ENCODE assay signal across 32 mouse cellular contexts in the genomic region with DNA sequence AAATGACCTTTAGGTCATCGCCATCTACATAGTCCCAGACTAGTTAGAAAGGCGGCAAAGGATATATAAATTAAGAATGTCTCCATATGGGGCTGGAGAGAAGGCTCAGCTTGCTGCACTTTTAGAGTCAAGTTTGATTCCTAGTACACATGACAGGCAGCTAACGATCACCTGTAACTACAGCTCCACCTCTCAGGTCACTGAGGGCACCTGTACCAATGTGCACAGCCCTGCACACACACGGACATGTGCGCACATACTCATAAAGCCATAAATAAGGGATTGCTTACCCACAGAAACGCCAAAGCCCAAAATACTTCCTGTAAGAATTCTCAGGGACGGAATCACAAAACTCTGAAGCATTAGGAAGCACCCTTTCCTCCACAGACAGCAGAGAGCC.
"Had no signal": no experiment of that assay in that cellular context is flagged by ENCODE, and none has a peak within 500 bp of the region (broad histone marks: within the 10 kb centered on the region; RNA-seq: fewer than 3 reads in every experiment).

No protein-coding gene starts in this region.

- H3K4me2 ChIP-seq: limb, embryonic 12.5 days; limb, embryonic 13.5 days; limb, embryonic 15.5 days; liver, embryonic 11.5 days; liver, embryonic 12.5 days; liver, embryonic 13.5 days; liver, embryonic 15.5 days; lung, embryonic 14.5 days; lung, embryonic 15.5 days; midbrain, embryonic 11.5 days; midbrain, embryonic 12.5 days; midbrain, embryonic 13.5 days; midbrain, embryonic 15.5 days; neural tube, embryonic 12.5 days had no signal

- ATAC-seq: liver, embryonic 12.5 days; liver, postnatal 0 days; lung, postnatal 0 days; midbrain, embryonic 13.5 days; midbrain, embryonic 15.5 days; midbrain, embryonic 16.5 days had no signal

- H3K9me3 ChIP-seq: limb, embryonic 10.5 days; limb, embryonic 12.5 days; limb, embryonic 13.5 days; limb, embryonic 15.5 days; liver, embryonic 12.5 days; liver, embryonic 13.5 days; liver, embryonic 15.5 days; lung, embryonic 15.5 days; megakaryocyte, embryonic 14.5 days; midbrain, embryonic 10.5 days; midbrain, embryonic 12.5 days; midbrain, embryonic 13.5 days; midbrain, embryonic 15.5 days; neural tube, embryonic 12.5 days had no signal

- H3K9ac ChIP-seq: limb, embryonic 12.5 days; limb, embryonic 13.5 days; limb, embryonic 15.5 days; liver, embryonic 12.5 days; liver, embryonic 13.5 days; liver, embryonic 14.5 days; liver, embryonic 15.5 days; liver, postnatal 0 days; lung, embryonic 14.5 days; lung, embryonic 15.5 days; midbrain, embryonic 12.5 days; midbrain, embryonic 13.5 days; midbrain, embryonic 15.5 days; neural tube, embryonic 12.5 days had no signal

- H3K4me3 ChIP-seq: limb, embryonic 10.5 days; limb, embryonic 12.5 days; limb, embryonic 13.5 days; limb, embryonic 15.5 days; liver, embryonic 12.5 days; liver, embryonic 13.5 days; liver, embryonic 15.5 days; lung, embryonic 15.5 days; megakaryocyte, embryonic 14.5 days; midbrain, embryonic 10.5 days; midbrain, embryonic 12.5 days; midbrain, embryonic 13.5 days; midbrain, embryonic 15.5 days; myocyte; neural tube, embryonic 12.5 days had no signal

- H3K4me1 ChIP-seq: limb, embryonic 10.5 days; limb, embryonic 12.5 days; limb, embryonic 13.5 days; limb, embryonic 15.5 days; liver, embryonic 12.5 days; liver, embryonic 13.5 days; liver, embryonic 15.5 days; lung, embryonic 15.5 days; megakaryocyte, embryonic 14.5 days; midbrain, embryonic 10.5 days; midbrain, embryonic 12.5 days; midbrain, embryonic 13.5 days; midbrain, embryonic 15.5 days; neural tube, embryonic 12.5 days had no signal

- H3K27ac ChIP-seq: limb, embryonic 10.5 days; limb, embryonic 12.5 days; limb, embryonic 13.5 days; limb, embryonic 15.5 days; liver, embryonic 12.5 days; liver, embryonic 13.5 days; liver, embryonic 14.5 days; liver, embryonic 15.5 days; lung, embryonic 15.5 days; macrophage; midbrain, embryonic 10.5 days; midbrain, embryonic 12.5 days; midbrain, embryonic 13.5 days; midbrain, embryonic 15.5 days; neural tube, embryonic 12.5 days had no signal

- DNase-seq: left cerebral cortex, postnatal 4 days; liver; liver, embryonic 13.5 days; liver, postnatal 0 days; lung, adult 18-20 months; lung, adult 2 months; lung, embryonic 14.5 days; lung, postnatal 10 days; lung, postnatal 14 days; lung, postnatal 36 days; lung, postnatal 4 days; midbrain, embryonic 14.5 days had no signal

- H3K27me3 ChIP-seq: limb, embryonic 12.5 days; limb, embryonic 13.5 days; limb, embryonic 15.5 days; liver, embryonic 12.5 days; liver, embryonic 13.5 days; liver, embryonic 15.5 days; lung, embryonic 15.5 days; megakaryocyte, embryonic 14.5 days; midbrain, embryonic 12.5 days; midbrain, embryonic 13.5 days; midbrain, embryonic 15.5 days; neural tube, embryonic 12.5 days had no signal
